Mouse (Mus musculus): ENCODE data around the gene Syt9. TPM values are rescaled to one million over a fixed set of nuclear protein-coding genes. Genes with fewer than 3 reads are reported as not detected.
A peak's percentile ranks its signal among the peaks of the same experiment; 100 is the strongest.

Gene Syt9
- polyA plus RNA-seq, 1 experiment from 2014 or later: 1.7 TPM

- Histone ChIP-seq H3K9me3 (ENCODE audit: low read depth, low read length) (no peaks in the 10 kb centered on the region), H3K4me3 (ENCODE audit: low read depth, low read length) (peak within 1 kb of the TSS; percentile 45), H3K4me1 (ENCODE audit: insufficient read depth) (0 out of 2 replicates have a peak, but pooled peaks cover 4% of the 10 kb centered on the region), H3K9ac (peak within 1 kb of the TSS; percentile 34), H3K4me2 (peak within 1 kb of the TSS; percentile 82), H3K27me3 (ENCODE audit: insufficient read depth, low read length) (no peaks in the 10 kb centered on the region), H3K27ac (ENCODE audit: low read depth) (peak within 1 kb of the TSS; percentile 37; the same call in 1 of the 2 replicates), H3K36me3 (ENCODE audit: insufficient read depth) (peaks cover 7% of the 10 kb centered on the region; the same call in 1 of the 2 replicates)
- no peak for TF ChIP-seq CTCF (IDR thresholded peaks at IDR 0.05; ENCODE audit: low read depth)
- peak; percentile 92 for DNase-seq
- WGBS: under 1% methylated on average over 24 of the region's 24 CpGs
- peak; percentile 95 for ATAC-seq (ENCODE audit: insufficient read depth)
Observed at GRCm38 (mm10) chr7:107594857-107595402, 224.4 kb downstream of the Syt9 start, which contains the start of gene Ppfibp2. Ppfibp2 (plus strand) TSS chr7:107595207.

DNA sequence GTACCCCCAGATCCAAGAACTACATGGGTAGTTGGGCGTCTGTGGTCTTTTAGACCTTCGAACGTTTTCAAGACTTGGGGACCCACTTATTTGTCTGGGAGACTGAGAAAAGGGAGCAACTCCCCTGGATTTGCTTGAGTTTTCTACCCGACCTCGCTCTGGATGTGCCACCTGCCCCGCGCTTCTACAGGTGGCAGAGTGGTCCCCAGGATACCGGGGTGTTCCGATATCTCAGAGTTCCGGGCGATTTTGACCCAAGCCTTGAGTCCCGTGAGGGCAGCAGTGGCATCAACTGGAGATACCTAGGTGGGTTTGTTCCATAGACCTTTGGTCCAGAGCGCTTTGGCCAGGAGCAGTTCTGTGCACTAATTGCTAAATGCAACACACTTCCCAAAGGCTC is 224.9 kb downstream of the Syt9 start:
- ATAC-seq (ENCODE audit: insufficient read depth) (no peak), DNase-seq (no peak)
- Histone ChIP-seq H3K4me3 (ENCODE audit: low read depth, low read length) (peak overlapping the region; percentile 45), H3K4me1 (ENCODE audit: insufficient read depth) (0 out of 2 replicates have a peak, but pooled peaks cover 4% of the 10 kb centered on the region), H3K9ac (peak overlapping the region; percentile 24), H3K27ac (ENCODE audit: low read depth) (no peak overlapping the region), H3K9me3 (ENCODE audit: low read depth, low read length) (no peaks in the 10 kb centered on the region), H3K27me3 (ENCODE audit: insufficient read depth, low read length) (no peaks in the 10 kb centered on the region), H3K36me3 (ENCODE audit: insufficient read depth) (peaks cover 2% of the 10 kb centered on the region; the same call in 1 of the 2 replicates), H3K4me2 (peak overlapping the region; percentile 82)
- 12% methylated on average over 13 of the region's 13 CpGs for WGBS
- no peak for TF ChIP-seq CTCF (IDR thresholded peaks at IDR 0.05; ENCODE audit: low read depth)

GRCm38 (mm10) chr7:107596753-107597152 is 226.2 kb downstream of the Syt9 start:
- no peak for DNase-seq
- no peak for TF ChIP-seq CTCF (IDR thresholded peaks at IDR 0.05; ENCODE audit: low read depth)
- Histone ChIP-seq H3K36me3 (ENCODE audit: insufficient read depth) (no peaks in the 10 kb centered on the region), H3K4me3 (ENCODE audit: low read depth, low read length) (no peak overlapping the region), H3K4me2 (no peak overlapping the region), H3K9ac (no peak overlapping the region), H3K4me1 (ENCODE audit: insufficient read depth) (0 out of 2 replicates have a peak, but pooled peaks cover 4% of the 10 kb centered on the region), H3K27me3 (ENCODE audit: insufficient read depth, low read length) (no peaks in the 10 kb centered on the region), H3K27ac (ENCODE audit: low read depth) (no peak overlapping the region), H3K9me3 (ENCODE audit: low read depth, low read length) (no peaks in the 10 kb centered on the region)
- ATAC-seq (ENCODE audit: insufficient read depth): no peak

DNA sequence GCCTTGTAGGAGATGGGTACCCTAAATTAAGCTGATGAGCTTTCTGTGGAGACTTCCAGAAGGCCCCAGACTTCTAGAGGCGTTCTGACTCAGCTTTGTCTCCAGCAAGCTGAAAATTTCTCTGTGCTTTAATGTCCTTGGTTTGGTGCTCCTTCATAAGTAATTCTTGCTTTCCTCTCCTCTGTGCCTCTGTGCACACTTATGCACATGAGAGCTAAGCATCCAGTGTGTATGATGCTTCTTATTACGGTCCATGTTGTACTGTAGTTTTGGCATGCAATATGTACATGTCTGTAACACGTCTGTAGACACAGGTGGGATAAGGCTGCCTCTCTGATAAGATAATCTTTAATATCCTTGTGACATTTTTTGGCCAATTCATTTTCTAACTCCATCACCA is 227.4 kb downstream of the Syt9 start:
- H3K4me1 ChIP-seq (ENCODE audit: insufficient read depth): 0 out of 2 replicates have a peak, but pooled peaks cover 4% of the 10 kb centered on the region
- no peaks in the 10 kb centered on the region for H3K36me3 ChIP-seq (ENCODE audit: insufficient read depth)
- WGBS: 64% methylated on average over 3 of the region's 3 CpGs
- no peaks in the 10 kb centered on the region for H3K9me3 ChIP-seq (ENCODE audit: low read depth, low read length)
- H3K27ac ChIP-seq (ENCODE audit: low read depth): no peak overlapping the region
- H3K9ac ChIP-seq: no peak overlapping the region
- H3K27me3 ChIP-seq (ENCODE audit: insufficient read depth, low read length): no peaks in the 10 kb centered on the region
- TF ChIP-seq CTCF (IDR thresholded peaks at IDR 0.05; ENCODE audit: low read depth): no peak
- no peak overlapping the region for H3K4me3 ChIP-seq (ENCODE audit: low read depth, low read length)
- ATAC-seq (ENCODE audit: insufficient read depth) (no peak), DNase-seq (no peak)
- no peak overlapping the region for H3K4me2 ChIP-seq

Other genes starting within 250 kb of the Syt9 start
- gene Olfr715, start 239.6 kb upstream of the Syt9 start, polyA plus RNA-seq (2014; fragmentation: Nextera tagmentation; extraction: Ambion mirVana): not detected in 2 replicates
- not detected in 2 replicates for gene Olfr716, start 232.4 kb upstream of the Syt9 start, polyA plus RNA-seq (2014; fragmentation: Nextera tagmentation; extraction: Ambion mirVana)
- not detected in 2 replicates for gene Nlrp14, start 203.7 kb upstream of the Syt9 start, polyA plus RNA-seq (2014; fragmentation: Nextera tagmentation; extraction: Ambion mirVana)
- not detected in 2 replicates for gene Rbmxl2, start 161.3 kb upstream of the Syt9 start, polyA plus RNA-seq (2014; fragmentation: Nextera tagmentation; extraction: Ambion mirVana)
- gene Olfml1, start 196.7 kb downstream of the Syt9 start, polyA plus RNA-seq (2014; fragmentation: Nextera tagmentation; extraction: Ambion mirVana): 14.5 and 15.6 TPM in 2 replicates
- gene Ppfibp2, start 224.5 kb downstream of the Syt9 start, polyA plus RNA-seq (2014; fragmentation: Nextera tagmentation; extraction: Ambion mirVana): 5.4 and 5.7 TPM in 2 replicates